Mouse (Mus musculus): ENCODE data around the gene Higd1c. TPM values are rescaled to one million over a fixed set of nuclear protein-coding genes. Genes with fewer than 3 reads are reported as not detected.
"Not testable (repeated sequence)": the region's sequence is repeated elsewhere in the genome, so short reads cannot be mapped to it uniquely, and the experiment has no call there.

Higd1c gene
- polyA plus RNA-seq (2015; fragmentation: Nextera tagmentation; extraction: Ambion mirVana): not detected in 2 replicates

GRCm38 (mm10) chr15:100364242-100364641 is at the start of gene Higd1c:
Higd1c (plus strand) TSS chr15:100364542.
- Histone ChIP-seq H3K27ac (no peak within 1 kb of the TSS), H3K9ac (no peak within 1 kb of the TSS), H3K4me3 (no peak within 1 kb of the TSS), H3K27me3 (no peaks in the 10 kb centered on the region), H3K36me3 (no peaks in the 10 kb centered on the region), H3K4me1 (no peaks in the 10 kb centered on the region), H3K9me3 (no peaks in the 10 kb centered on the region), H3K4me2 (no peak within 1 kb of the TSS)
- no peak for ATAC-seq (ENCODE audit: borderline replicate concordance, extremely low read depth, low FRiP score, low TSS enrichment)
- 42% methylated on average over 7 of the region's 7 CpGs for WGBS

GRCm38 (mm10) chr15:100318014-100318671 is 46.2 kb upstream of the Higd1c start:
- Histone ChIP-seq H3K4me1 (peaks cover 24% of the 10 kb centered on the region), H3K27ac (peak overlapping the region; percentile 82)
- H3K4me2 ChIP-seq, H3K9me3 ChIP-seq, H3K9ac ChIP-seq, H3K36me3 ChIP-seq, H3K27me3 ChIP-seq, H3K4me3 ChIP-seq: not testable (repeated sequence)
- 15% methylated on average over 4 of the region's 4 CpGs for WGBS
- ATAC-seq (ENCODE audit: borderline replicate concordance, extremely low read depth, low FRiP score, low TSS enrichment): peak; percentile 78

- peak overlapping the region; percentile 41 for H3K27ac ChIP-seq
- H3K4me2 ChIP-seq: no peak overlapping the region
- H3K27me3 ChIP-seq: no peaks in the 10 kb centered on the region
- 87% methylated on average over 1 of the region's 1 CpGs for WGBS
- no peak for ATAC-seq (ENCODE audit: borderline replicate concordance, extremely low read depth, low FRiP score, low TSS enrichment)
- no peak overlapping the region for H3K9ac ChIP-seq
- H3K9me3 ChIP-seq: no peaks in the 10 kb centered on the region
- H3K4me3 ChIP-seq: no peak overlapping the region
- H3K36me3 ChIP-seq: no peaks in the 10 kb centered on the region
- peaks cover 24% of the 10 kb centered on the region for H3K4me1 ChIP-seq
Measured at GRCm38 (mm10) chr15:100319884-100320283, 44.5 kb upstream of the Higd1c start.

- H3K4me2 ChIP-seq: no peak overlapping the region
- WGBS: 54% methylated on average over 9 of the region's 9 CpGs
- H3K4me1 ChIP-seq: peaks cover 24% of the 10 kb centered on the region
- H3K27me3 ChIP-seq: no peaks in the 10 kb centered on the region
- no peak overlapping the region for H3K4me3 ChIP-seq
- no peaks in the 10 kb centered on the region for H3K9me3 ChIP-seq
- H3K9ac ChIP-seq: no peak overlapping the region
- no peaks in the 10 kb centered on the region for H3K36me3 ChIP-seq
- H3K27ac ChIP-seq: peak overlapping the region; percentile 41
- ATAC-seq (ENCODE audit: borderline replicate concordance, extremely low read depth, low FRiP score, low TSS enrichment): no peak
Measured at GRCm38 (mm10) chr15:100320295-100320905, 43.9 kb upstream of the Higd1c start.

GRCm38 (mm10) chr15:100321134-100321533 is 43.2 kb upstream of the Higd1c start:
- no peak overlapping the region for H3K4me2 ChIP-seq
- H3K27me3 ChIP-seq: no peaks in the 10 kb centered on the region
- no peak overlapping the region for H3K9ac ChIP-seq
- 47% methylated on average over 5 of the region's 5 CpGs for WGBS
- H3K9me3 ChIP-seq: no peaks in the 10 kb centered on the region
- no peaks in the 10 kb centered on the region for H3K36me3 ChIP-seq
- H3K27ac ChIP-seq: peak overlapping the region; percentile 21; the same call in 1 of the 2 replicates
- no peak for ATAC-seq (ENCODE audit: borderline replicate concordance, extremely low read depth, low FRiP score, low TSS enrichment)
- peaks cover 24% of the 10 kb centered on the region for H3K4me1 ChIP-seq
- H3K4me3 ChIP-seq: no peak overlapping the region

- ATAC-seq (ENCODE audit: borderline replicate concordance, extremely low read depth, low FRiP score, low TSS enrichment): no peak
Measured at GRCm38 (mm10) chr15:100324021-100324591, 40.2 kb upstream of the Higd1c start.

GRCm38 (mm10) chr15:100325235-100325634 is 39.1 kb upstream of the Higd1c start:
- no peaks in the 10 kb centered on the region for H3K27me3 ChIP-seq
- WGBS: 83% methylated on average over 3 of the region's 3 CpGs
- H3K4me2 ChIP-seq: no peak overlapping the region
- ATAC-seq (ENCODE audit: borderline replicate concordance, extremely low read depth, low FRiP score, low TSS enrichment): no peak
- no peak overlapping the region for H3K4me3 ChIP-seq
- H3K27ac ChIP-seq: no peak overlapping the region
- peaks cover 11% of the 10 kb centered on the region for H3K4me1 ChIP-seq
- H3K9me3 ChIP-seq: no peaks in the 10 kb centered on the region
- no peak overlapping the region for H3K9ac ChIP-seq
- no peaks in the 10 kb centered on the region for H3K36me3 ChIP-seq

More at GRCm38 (mm10) chr15:100324021-100324591, 40.2 kb upstream of the Higd1c start:
- Histone ChIP-seq H3K9ac (no peak overlapping the region), H3K27ac (no peak overlapping the region), H3K27me3 (no peaks in the 10 kb centered on the region), H3K4me1 (peaks cover 15% of the 10 kb centered on the region), H3K36me3 (no peaks in the 10 kb centered on the region), H3K4me2 (no peak overlapping the region), H3K4me3 (no peak overlapping the region), H3K9me3 (no peaks in the 10 kb centered on the region)
- 64% methylated on average over 12 of the region's 12 CpGs for WGBS

GRCm38 (mm10) chr15:100328089-100328488 is 36.3 kb upstream of the Higd1c start:
- WGBS: 59% methylated on average over 4 of the region's 4 CpGs
- not testable (repeated sequence) for H3K36me3 ChIP-seq; H3K27ac ChIP-seq; ATAC-seq (ENCODE audit: borderline replicate concordance, extremely low read depth, low FRiP score, low TSS enrichment); H3K4me2 ChIP-seq; H3K27me3 ChIP-seq; H3K4me1 ChIP-seq; H3K9ac ChIP-seq; H3K9me3 ChIP-seq; H3K4me3 ChIP-seq

GRCm38 (mm10) chr15:100329336-100329735 is 35.0 kb upstream of the Higd1c start:
- H3K27me3 ChIP-seq; ATAC-seq (ENCODE audit: borderline replicate concordance, extremely low read depth, low FRiP score, low TSS enrichment); H3K27ac ChIP-seq; H3K9ac ChIP-seq; H3K36me3 ChIP-seq; H3K9me3 ChIP-seq; H3K4me3 ChIP-seq; H3K4me2 ChIP-seq; H3K4me1 ChIP-seq: not testable (repeated sequence)
- 60% methylated on average over 10 of the region's 10 CpGs for WGBS

GRCm38 (mm10) chr15:100330739-100331138 is 33.6 kb upstream of the Higd1c start:
- Histone ChIP-seq H3K27ac (no peak overlapping the region), H3K27me3 (no peaks in the 10 kb centered on the region), H3K4me3 (no peak overlapping the region), H3K9me3 (no peaks in the 10 kb centered on the region), H3K4me2 (no peak overlapping the region), H3K36me3 (no peaks in the 10 kb centered on the region), H3K9ac (no peak overlapping the region), H3K4me1 (no peaks in the 10 kb centered on the region)
- no peak for ATAC-seq (ENCODE audit: borderline replicate concordance, extremely low read depth, low FRiP score, low TSS enrichment)
- WGBS: 74% methylated on average over 7 of the region's 7 CpGs

GRCm38 (mm10) chr15:100332077-100332961 is 32.0 kb upstream of the Higd1c start:
- not testable (repeated sequence) for H3K36me3 ChIP-seq, H3K27ac ChIP-seq, H3K4me3 ChIP-seq, H3K4me2 ChIP-seq, H3K27me3 ChIP-seq, H3K9me3 ChIP-seq, H3K4me1 ChIP-seq, H3K9ac ChIP-seq
- WGBS: 39% methylated on average over 3 of the region's 10 CpGs
- ATAC-seq (ENCODE audit: borderline replicate concordance, extremely low read depth, low FRiP score, low TSS enrichment): peak; percentile 39; the same call in 1 of the 2 replicates

Data from lung, embryonic 15.5 days (tissue).